Mouse (Mus musculus) mesoderm, embryonic 11.5 days (tissue): ENCODE data around the gene Faf1.
A peak's percentile ranks its signal among the peaks of the same experiment; 100 is the strongest.

Experiments used
- DNase-seq: peaks from one replicate; pipeline ENCODE4 v3.0.0-alpha.2; 2012; ENCODE audit warnings: low read depth, low spot score

Gene Faf1

GRCm38 (mm10) chr4:109676218-109677215 lies at the start of gene Faf1:
Gene Faf1 (plus strand): TSS chr4:109676588.
- peak; percentile 97 for DNase-seq

- DNase-seq = no peak
These were observed 46.2 kb upstream of the Faf1 start for GRCm38 (mm10) chr4:109630215-109630614.

- DNase-seq = no peak
These were observed 45.4 kb upstream of the Faf1 start for GRCm38 (mm10) chr4:109631029-109631428.

- DNase-seq = no peak
These were observed 41.4 kb upstream of the Faf1 start for GRCm38 (mm10) chr4:109634971-109635370.

GRCm38 (mm10) chr4:109639356-109639755 lies 37.0 kb upstream of the Faf1 start:
- no peak for DNase-seq

GRCm38 (mm10) chr4:109640141-109640540 lies 36.2 kb upstream of the Faf1 start:
- no peak for DNase-seq

- no peak for DNase-seq
These were observed 34.9 kb upstream of the Faf1 start for GRCm38 (mm10) chr4:109641451-109641850.

GRCm38 (mm10) chr4:109647281-109647680 lies 29.1 kb upstream of the Faf1 start:
- no peak for DNase-seq

GRCm38 (mm10) chr4:109649331-109649730 lies 27.1 kb upstream of the Faf1 start:
- no peak for DNase-seq

GRCm38 (mm10) chr4:109653251-109653650 lies 23.1 kb upstream of the Faf1 start:
- no peak for DNase-seq

GRCm38 (mm10) chr4:109654701-109655100 lies 21.7 kb upstream of the Faf1 start:
- DNase-seq = no peak

GRCm38 (mm10) chr4:109655738-109656137 lies 20.6 kb upstream of the Faf1 start:
- DNase-seq = no peak

- no peak for DNase-seq
These were observed 20.1 kb upstream of the Faf1 start for GRCm38 (mm10) chr4:109656301-109656700.

GRCm38 (mm10) chr4:109657021-109657850 lies 19.2 kb upstream of the Faf1 start:
- no peak for DNase-seq

- DNase-seq = no peak
These were observed 18.4 kb upstream of the Faf1 start for GRCm38 (mm10) chr4:109657851-109658500.

- no peak for DNase-seq
These were observed 17.6 kb upstream of the Faf1 start for GRCm38 (mm10) chr4:109658826-109659225.

GRCm38 (mm10) chr4:109659571-109659970 lies 16.8 kb upstream of the Faf1 start:
- no peak for DNase-seq

- DNase-seq = no peak
These were observed 15.8 kb upstream of the Faf1 start for GRCm38 (mm10) chr4:109660568-109660967.

GRCm38 (mm10) chr4:109661183-109661582 lies 15.2 kb upstream of the Faf1 start:
- no peak for DNase-seq

- no peak for DNase-seq
These were observed 14.1 kb upstream of the Faf1 start for GRCm38 (mm10) chr4:109662271-109662670.

GRCm38 (mm10) chr4:109664091-109664490 lies 12.3 kb upstream of the Faf1 start:
- DNase-seq = no peak
